Mouse (Mus musculus) limb, embryonic 14.5 days (tissue): ENCODE measurements around the gene Dcaf10. TPM values are rescaled to one million over a fixed set of nuclear protein-coding genes. Genes with fewer than 3 reads are reported as not detected.

Source experiments
- ATAC-seq: fragments of 200-750 bp; cut with Nextera tagmentation; 2 replicates; pipeline ENCODE4 v1.8.0; 2017; ENCODE audit warnings: low read depth, moderate number of reproducible peaks, moderate TSS enrichment; ENCODE audit not compliant: low FRiP score
- DNase-seq: peaks from one replicate; pipeline ENCODE4 v3.0.0-alpha.2; 2015; ENCODE audit warnings: low spot score
- H3K27ac ChIP-seq: fragments of 300-500 bp; sonication (generic); replicated peaks from 2 replicates; pipeline ENCODE4 v1.5.1; 2014; ENCODE audit warnings: low read depth, mild to moderate bottlenecking, low read length, moderate library complexity, mixed read lengths
- H3K27me3 ChIP-seq: fragments of 300-500 bp; sonication (generic); 2 replicates; pipeline ENCODE4 v1.6.1; 2014; ENCODE audit warnings: low read length, mixed read lengths; ENCODE audit not compliant: control insufficient read depth, insufficient read depth
- H3K36me3 ChIP-seq: fragments of 300-500 bp; sonication (generic); 2 replicates; pipeline ENCODE4 v1.6.1; 2014; ENCODE audit warnings: mild to moderate bottlenecking, low read length, moderate library complexity, mixed read lengths; ENCODE audit not compliant: control insufficient read depth, insufficient read depth
- H3K4me1 ChIP-seq: fragments of 300-500 bp; sonication (generic); 2 replicates; pipeline ENCODE4 v1.6.1; 2014; ENCODE audit warnings: antibody characterized with exemption, low read length, mixed read lengths; ENCODE audit not compliant: control insufficient read depth, insufficient read depth
- H3K4me2 ChIP-seq: fragments of 300-500 bp; sonication (generic); replicated peaks from 2 replicates; pipeline ENCODE4 v1.6.1; 2014; ENCODE audit warnings: low read depth, mild to moderate bottlenecking, low read length, moderate library complexity; ENCODE audit not compliant: severe bottlenecking
- H3K4me3 ChIP-seq: fragments of 300-500 bp; sonication (generic); replicated peaks from 2 replicates; pipeline ENCODE4 v1.5.1; 2014; ENCODE audit warnings: low read length
- H3K9ac ChIP-seq: fragments of 300-500 bp; sonication (generic); 2 replicates; pipeline ENCODE4 v1.6.1; 2014; ENCODE audit warnings: mild to moderate bottlenecking, low read depth, low read length, moderate library complexity; ENCODE audit not compliant: severe bottlenecking
- H3K9me3 ChIP-seq: fragments of 300-500 bp; sonication (generic); 2 replicates; pipeline ENCODE4 v1.6.1; 2016; ENCODE audit warnings: low read length; ENCODE audit not compliant: control insufficient read depth
- POLR2A ChIP-seq: fragments of 200-500 bp; IDR thresholded peaks from 2 replicates; pipeline ENCODE4 v1.8.0; 2012; ENCODE audit warnings: inconsistent platforms, mild to moderate bottlenecking, moderate library complexity, borderline replicate concordance; ENCODE audit not compliant: insufficient read depth, insufficient read length; ENCODE audit errors: extremely low read depth
- WGBS: fragments of 180-500 bp; shearing (Covaris S2); extraction: QIAGEN DNeasy Blood & Tissue Kit; methylation state at CpG from one replicate; pipeline ENCODE4 v1.1.7; 2014; 5-methylcytosine and 5-hydroxymethylcytosine counted together
- polyA plus RNA-seq, 2 experiments: library from polyadenylated mRNA; depleted of rRNA in 1 of 2; stranded (reverse) in 1 of 2; unstranded in 1 of 2; fragments of >200 nt; fragmentation: Nextera tagmentation in 1 of 2; extraction: Ambion mirVana in 1 of 2; gene quantifications; 2 replicates each; pipeline versions ENCODE4 v1.2.1 to v1.2.3; 2012 to 2014

Gene Dcaf10
- polyA plus RNA-seq, 2 experiments, result 17.6 to 19.0 TPM

- no peak overlapping the region for H3K9ac ChIP-seq
- H3K27ac ChIP-seq, result no peak overlapping the region
- ATAC-seq, result no peak
- 95% methylated on average over 45 of the region's 45 CpGs for WGBS
- H3K4me2 ChIP-seq, result no peak overlapping the region
- no peaks in the 10 kb centered on the region for H3K27me3 ChIP-seq
- TF ChIP-seq POLR2A, result no peak
- peaks cover 67% of the 10 kb centered on the region for H3K36me3 ChIP-seq
- H3K9me3 ChIP-seq, result no peaks in the 10 kb centered on the region
- no peak overlapping the region for H3K4me3 ChIP-seq
- H3K4me1 ChIP-seq, result no peaks in the 10 kb centered on the region
- no peak for DNase-seq
Observed at GRCm38 (mm10) chr4:45399421-45400210, 57.7 kb downstream of the Dcaf10 start.

DNA sequence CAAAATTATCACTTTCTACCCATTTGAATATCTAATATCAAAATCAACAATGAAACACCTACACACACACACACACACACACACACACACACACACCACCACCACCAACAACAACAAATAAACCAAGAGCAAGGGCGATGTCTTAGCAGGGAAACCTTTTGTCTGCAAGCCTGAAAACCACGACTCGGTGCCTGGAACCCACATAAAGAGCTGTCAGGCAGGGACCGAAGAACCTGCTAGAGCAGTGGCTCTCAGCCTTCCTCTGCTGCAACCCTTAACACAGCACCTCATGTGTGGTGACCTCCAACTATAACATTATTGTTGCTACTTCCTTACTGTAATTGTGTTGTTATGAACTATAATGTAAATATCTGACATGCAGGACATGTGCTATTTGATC lies 60.4 kb downstream of the Dcaf10 start:
- H3K9me3 ChIP-seq, result no peaks in the 10 kb centered on the region
- DNase-seq (no peak), ATAC-seq (no peak)
- no peak overlapping the region for H3K4me2 ChIP-seq
- no peak overlapping the region for H3K27ac ChIP-seq
- H3K27me3 ChIP-seq, result no peaks in the 10 kb centered on the region
- TF ChIP-seq POLR2A, result no peak
- H3K4me3 ChIP-seq, result no peak overlapping the region
- peaks cover 8% of the 10 kb centered on the region for H3K4me1 ChIP-seq
- no peak overlapping the region for H3K9ac ChIP-seq
- 99% methylated on average over 4 of the region's 4 CpGs for WGBS
- peaks cover 64% of the 10 kb centered on the region for H3K36me3 ChIP-seq

GRCm38 (mm10) chr4:45402878-45403498 lies 61.1 kb downstream of the Dcaf10 start:
- Histone ChIP-seq H3K9ac (no peak overlapping the region), H3K9me3 (no peaks in the 10 kb centered on the region), H3K27me3 (no peaks in the 10 kb centered on the region), H3K36me3 (peaks cover 58% of the 10 kb centered on the region), H3K4me3 (no peak overlapping the region), H3K4me2 (no peak overlapping the region), H3K4me1 (peaks cover 13% of the 10 kb centered on the region), H3K27ac (no peak overlapping the region)
- ATAC-seq (no peak), DNase-seq (no peak)
- TF ChIP-seq POLR2A, result no peak
- WGBS, result 82% methylated on average over 7 of the region's 7 CpGs

GRCm38 (mm10) chr4:45403499-45403878 lies 61.6 kb downstream of the Dcaf10 start:
- Histone ChIP-seq H3K9ac (no peak overlapping the region), H3K4me2 (no peak overlapping the region), H3K4me1 (peaks cover 13% of the 10 kb centered on the region), H3K4me3 (no peak overlapping the region), H3K9me3 (no peaks in the 10 kb centered on the region), H3K27me3 (no peaks in the 10 kb centered on the region), H3K27ac (no peak overlapping the region), H3K36me3 (peaks cover 54% of the 10 kb centered on the region)
- TF ChIP-seq POLR2A, result no peak
- ATAC-seq (no peak), DNase-seq (no peak)
- WGBS, result 88% methylated on average over 7 of the region's 7 CpGs

GRCm38 (mm10) chr4:45404086-45404485 lies 62.2 kb downstream of the Dcaf10 start:
- Histone ChIP-seq H3K27me3 (no peaks in the 10 kb centered on the region), H3K4me3 (no peak overlapping the region), H3K27ac (no peak overlapping the region), H3K9ac (no peak overlapping the region), H3K4me2 (no peak overlapping the region), H3K36me3 (peaks cover 48% of the 10 kb centered on the region), H3K4me1 (peaks cover 13% of the 10 kb centered on the region), H3K9me3 (no peaks in the 10 kb centered on the region)
- 96% methylated on average over 7 of the region's 7 CpGs for WGBS
- TF ChIP-seq POLR2A, result no peak
- DNase-seq (no peak), ATAC-seq (no peak)
